Mouse (Mus musculus): ENCODE data around the gene Abhd5.

- TF ChIP-seq CTCF (conservative IDR thresholded peaks at IDR 0.05; ENCODE audit: low read length) (no peak), NANOG (IDR thresholded peaks at IDR 0.05; ENCODE audit: borderline replicate concordance, low read length) (peak; percentile 77; the same call in 1 of the 2 replicates)
Observed at GRCm38 (mm10) chr9:122314942-122315341, 36.5 kb upstream of the Abhd5 start.
